In the genomic region with DNA sequence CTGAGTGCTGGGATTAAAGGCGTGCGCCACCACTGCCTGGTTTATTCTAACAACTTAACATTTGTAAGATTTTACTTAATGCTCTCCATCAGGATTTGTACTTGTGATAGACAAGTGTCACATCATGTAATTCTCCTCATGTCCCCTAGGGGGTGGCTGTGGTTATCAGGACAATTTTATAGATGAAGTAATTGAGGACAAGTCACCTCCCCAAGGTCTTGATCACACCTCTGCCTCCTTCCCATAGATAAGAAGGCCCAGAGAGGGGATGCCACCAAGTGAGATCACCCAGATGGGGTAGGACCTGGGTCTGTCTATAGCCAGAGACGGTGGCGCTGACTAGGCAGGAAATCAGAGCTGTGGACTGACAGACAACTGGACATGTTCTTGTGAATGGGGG, we compare ENCODE assay signal across 10 mouse cellular contexts. TPM values are rescaled to one million over a fixed set of nuclear protein-coding genes. Genes with fewer than 3 reads are reported as not detected.
DNase-seq lines count a peak whose midpoint lies in the region; ATAC-seq and TF ChIP-seq lines count a peak whose summit lies in the region.
"Had no signal": no experiment of that assay in that cellular context is flagged by ENCODE, and none has a peak within 500 bp of the region (broad histone marks: within the 10 kb centered on the region; RNA-seq: fewer than 3 reads in every experiment).

No protein-coding gene starts in this region.

- H3K36me3 ChIP-seq in kidney, adult 2 months (ENCODE audit: control insufficient read depth, insufficient read depth, low read length): no peaks in the 10 kb centered on the region
- no peaks in the 10 kb centered on the region for H3K36me3 ChIP-seq in MEL (ENCODE audit: control insufficient read depth in 1 of 2, insufficient read depth in 2 of 2, low read length in 2 of 2)
- H3K36me3 ChIP-seq in kidney, postnatal 0 days (ENCODE audit: insufficient read depth, low read length): no peaks in the 10 kb centered on the region
- H3K36me3 ChIP-seq: liver, embryonic 15.5 days had no signal

- H3K27ac ChIP-seq in kidney, adult 2 months (ENCODE audit: insufficient read depth, low read depth, low read length): no peak overlapping the region
- H3K27ac ChIP-seq in MEL (ENCODE audit: control insufficient read depth, low read depth, low read length): no peak overlapping the region
- no peak overlapping the region for H3K27ac ChIP-seq in kidney, postnatal 0 days
- H3K27ac ChIP-seq: liver, embryonic 15.5 days; neural tube, embryonic 12.5 days had no signal

- no peak overlapping the region for H3K4me2 ChIP-seq in kidney, postnatal 0 days (ENCODE audit: low read length)
- H3K4me2 ChIP-seq: liver, embryonic 15.5 days; neural tube, embryonic 12.5 days had no signal

- no peaks in the 10 kb centered on the region for H3K27me3 ChIP-seq in kidney, adult 2 months (replicated peaks; ENCODE audit: control insufficient read depth, insufficient read depth, low read length)
- H3K27me3 ChIP-seq in MEL (ENCODE audit: control insufficient read depth in 1 of 2, insufficient read depth in 2 of 2, low read length in 2 of 2): no peaks in the 10 kb centered on the region
- no peaks in the 10 kb centered on the region for H3K27me3 ChIP-seq in kidney, postnatal 0 days (ENCODE audit: insufficient read depth, low read length)
- H3K27me3 ChIP-seq: neural tube, embryonic 12.5 days had no signal

- no peak for TF ChIP-seq EP300 in MEL (IDR thresholded peaks at IDR 0.05; ENCODE audit: low read depth in 1 of 2, low read length in 2 of 2)

- no peak for TF ChIP-seq POLR2A in kidney, adult 2 months (IDR thresholded peaks at IDR 0.05; ENCODE audit: low read depth, low read length)
- TF ChIP-seq POLR2A in MEL (IDR thresholded peaks at IDR 0.05; ENCODE audit: control insufficient read depth in 1 of 2, insufficient read depth in 1 of 2, low read depth in 1 of 2, low read length in 2 of 2, poor library complexity in 1 of 2): no peak

- no peaks in the 10 kb centered on the region for H3K4me1 ChIP-seq in kidney, adult 2 months (ENCODE audit: control insufficient read depth, insufficient read depth, low read length)
- no peaks in the 10 kb centered on the region for H3K4me1 ChIP-seq in MEL (ENCODE audit: control insufficient read depth in 1 of 2, insufficient read depth in 2 of 2, low read length in 2 of 2)
- peaks cover 9% of the 10 kb centered on the region; the same call in 1 of the 2 replicates for H3K4me1 ChIP-seq in kidney, postnatal 0 days (replicated peaks; ENCODE audit: insufficient read depth, low read length)
- H3K4me1 ChIP-seq: liver, embryonic 15.5 days; neural tube, embryonic 12.5 days had no signal

- H3K9ac ChIP-seq in MEL (ENCODE audit: control insufficient read depth, low read depth, low read length, poor library complexity, severe bottlenecking): no peak overlapping the region
- H3K9ac ChIP-seq in kidney, postnatal 0 days (ENCODE audit: low read depth, low read length): no peak overlapping the region
- H3K9ac ChIP-seq: liver, embryonic 15.5 days; neural tube, embryonic 12.5 days had no signal

- no peaks in the 10 kb centered on the region for H3K79me2 ChIP-seq in MEL (ENCODE audit: control insufficient read depth, insufficient read depth, low read length, poor library complexity)

- no peaks in the 10 kb centered on the region for H3K9me3 ChIP-seq in MEL (replicated peaks; ENCODE audit: insufficient read depth, low read length)
- no peaks in the 10 kb centered on the region for H3K9me3 ChIP-seq in kidney, postnatal 0 days (replicated peaks; ENCODE audit: low read length)
- H3K9me3 ChIP-seq: liver, embryonic 15.5 days; neural tube, embryonic 12.5 days had no signal

- ATAC-seq in kidney, postnatal 0 days (replicated peaks; ENCODE audit: low FRiP score, low read depth): no peak
- ATAC-seq: forebrain, embryonic 16.5 days had no signal

- 74% methylated on average over 4 of the region's 4 CpGs for WGBS in kidney, adult 2 months
- 75% methylated on average over 4 of the region's 4 CpGs for WGBS in kidney, postnatal 0 days

- peak; percentile 31 for TF ChIP-seq RAD21 in MEL (IDR thresholded peaks at IDR 0.05; ENCODE audit: low read depth, low read length)

- no peak overlapping the region for H3K4me3 ChIP-seq in kidney, adult 2 months (ENCODE audit: insufficient read depth, low read depth, low read length)
- H3K4me3 ChIP-seq in MEL (ENCODE audit: control insufficient read depth in 1 of 2, insufficient read depth in 1 of 2, low read depth in 2 of 2, low read length in 2 of 2): no peak overlapping the region
- H3K4me3 ChIP-seq in kidney, postnatal 0 days (replicated peaks; ENCODE audit: low read depth, low read length): no peak overlapping the region
- H3K4me3 ChIP-seq: liver, embryonic 15.5 days; neural tube, embryonic 12.5 days had no signal

- peak; percentile 41 for DNase-seq in kidney, adult 2 months
- no peak for DNase-seq in kidney, postnatal 10 days
- peak; percentile 56 for DNase-seq in CD4-positive helper T cell, adult 2 months (ENCODE audit: low read depth, low spot score)
- peak; percentile 60 for DNase-seq in MEL (ENCODE audit: low read depth, low spot score)
- peak; percentile 37 for DNase-seq in kidney, postnatal 0 days (ENCODE audit: low spot score)
- no peak for DNase-seq in layer of hippocampus, postnatal 25 days (ENCODE audit: extremely low spot score in 1 of 2, low spot score in 1 of 2)
- DNase-seq in layer of hippocampus, adult 9-11 months: no peak

- TF ChIP-seq CTCF in kidney, adult 2 months (conservative IDR thresholded peaks at IDR 0.05; ENCODE audit: insufficient read depth, insufficient read length, low read depth, low read length): no peak
- peak in 2 of 3 experiments; percentile 58 to 62; a peak in 4 of 6 replicates for TF ChIP-seq CTCF in MEL (IDR thresholded peaks at IDR 0.05 in 2 of 3, conservative IDR thresholded peaks at IDR 0.05 in 1 of 3; ENCODE audit: control insufficient read depth in 1 of 3, insufficient read depth in 1 of 3, low read depth in 2 of 3, low read length in 3 of 3, poor library complexity in 1 of 3, severe bottlenecking in 1 of 3)
- peak; percentile 56 for TF ChIP-seq CTCF in kidney, postnatal 0 days (IDR thresholded peaks at IDR 0.05; ENCODE audit: low read depth)

TF ChIP-seq in MEL, 35 proteins besides CTCF, POLR2A, EP300 and RAD21:
- TF ChIP-seq GATA1 (IDR thresholded peaks at IDR 0.05; ENCODE audit: low read depth, low read length): 0 out of 2 replicates have a peak, but pooled peaks have one; percentile 21
- peak; percentile 31 for TF ChIP-seq SMC3 (IDR thresholded peaks at IDR 0.05; ENCODE audit: low read depth, low read length)
- TF ChIP-seq CHD2 (IDR thresholded peaks at IDR 0.05; ENCODE audit: low read length): no peak
- no peak for TF ChIP-seq TCF12 (IDR thresholded peaks at IDR 0.05; ENCODE audit: low read depth, low read length)
- TF ChIP-seq NELFE (IDR thresholded peaks at IDR 0.05; ENCODE audit: low read depth, low read length): no peak

RNA-seq across cellular contexts. Expression of gene Triobp, which starts 8.8 kb away (rescaled TPM):
- polyA plus RNA-seq in kidney, adult 2 months (2012; rRNA removed): 41.8 and 47.6 TPM in 2 replicates
- total RNA-seq in MEL (2012; rRNA removed): 18.4 and 21.3 TPM in 2 replicates
- polyA plus RNA-seq in MEL (2012; ENCODE audit: insufficient read depth in 1 of 2, insufficient read length in 2 of 2, low read depth in 1 of 2, low replicate concordance in 2 of 2, missing spikeins in 1 of 2): 10 to 100 TPM in 1 of 2 experiments, not detected in 1; 31.3 TPM
- polyA plus RNA-seq in kidney, postnatal 0 days (2015; fragmentation: Nextera tagmentation; extraction: Ambion mirVana): 30.5 and 33.0 TPM in 2 replicates
- 10 to 100 TPM; 14.0 to 16.0 TPM for total RNA-seq in layer of hippocampus, postnatal 25 days (2021)

RNA-seq across cellular contexts. Expression of gene Nol12, which starts 21.6 kb away (rescaled TPM):
- polyA plus RNA-seq in kidney, adult 2 months (2012; rRNA removed): 19.3 and 24.1 TPM in 2 replicates
- 39.0 and 40.8 TPM in 2 replicates for total RNA-seq in MEL (2012; rRNA removed)
- polyA plus RNA-seq in MEL (2012; ENCODE audit: insufficient read depth in 1 of 2, insufficient read length in 2 of 2, low read depth in 1 of 2, low replicate concordance in 2 of 2, missing spikeins in 1 of 2): 100 to 1,000 TPM in 1 of 2 experiments, not detected in 1; 127 TPM
- 43.8 and 46.8 TPM in 2 replicates for polyA plus RNA-seq in kidney, postnatal 0 days (2015; fragmentation: Nextera tagmentation; extraction: Ambion mirVana)
- total RNA-seq in layer of hippocampus, postnatal 25 days (2021): 10 to 100 TPM; 37.4 to 37.6 TPM

RNA-seq across cellular contexts. Expression of gene Lgals1, which starts 29.8 kb away (rescaled TPM):
- 310 and 318 TPM in 2 replicates for polyA plus RNA-seq in kidney, adult 2 months (2012; rRNA removed)
- 974 and 1,054 TPM in 2 replicates for total RNA-seq in MEL (2012; rRNA removed)
- 1,000 to 10,000 TPM in 1 of 2 experiments, 100 to 1,000 TPM in 1; 646 to 1,010 TPM for polyA plus RNA-seq in MEL (2012; ENCODE audit: insufficient read depth in 1 of 2, insufficient read length in 2 of 2, low read depth in 1 of 2, low replicate concordance in 2 of 2, missing spikeins in 1 of 2)
- 576 and 592 TPM in 2 replicates for polyA plus RNA-seq in kidney, postnatal 0 days (2015; fragmentation: Nextera tagmentation; extraction: Ambion mirVana)
- total RNA-seq in layer of hippocampus, postnatal 25 days (2021): 10 to 100 TPM; 15.0 to 18.0 TPM

RNA-seq across cellular contexts. Expression of gene Pdxp, which starts 42.6 kb away (rescaled TPM):
- 1.7 and 1.9 TPM in 2 replicates for polyA plus RNA-seq in kidney, adult 2 months (2012; rRNA removed)
- total RNA-seq in MEL (2012; rRNA removed): 16.7 and 21.5 TPM in 2 replicates
- polyA plus RNA-seq in MEL (2012; ENCODE audit: insufficient read depth in 1 of 2, insufficient read length in 2 of 2, low read depth in 1 of 2, low replicate concordance in 2 of 2, missing spikeins in 1 of 2): 10 to 100 TPM in 1 of 2 experiments, not detected in 1; 25.4 TPM
- polyA plus RNA-seq in kidney, postnatal 0 days (2015; fragmentation: Nextera tagmentation; extraction: Ambion mirVana): 7.1 and 7.8 TPM in 2 replicates
- 100 to 1,000 TPM; 161 to 187 TPM for total RNA-seq in layer of hippocampus, postnatal 25 days (2021)

RNA-seq across cellular contexts. Expression of gene Sh3bp1, which starts 56.8 kb away (rescaled TPM):
- polyA plus RNA-seq in kidney, adult 2 months (2012; rRNA removed): 26.2 and 30.0 TPM in 2 replicates
- total RNA-seq in MEL (2012; rRNA removed): 17.1 and 21.0 TPM in 2 replicates
- 10 to 100 TPM in 1 of 2 experiments, not detected in 1; 80.2 TPM for polyA plus RNA-seq in MEL (2012; ENCODE audit: insufficient read depth in 1 of 2, insufficient read length in 2 of 2, low read depth in 1 of 2, low replicate concordance in 2 of 2, missing spikeins in 1 of 2)
- 19.6 and 24.6 TPM in 2 replicates for polyA plus RNA-seq in kidney, postnatal 0 days (2015; fragmentation: Nextera tagmentation; extraction: Ambion mirVana)
- total RNA-seq in layer of hippocampus, postnatal 25 days (2021): 10 to 100 TPM; 24.3 to 25.3 TPM

Comparison
In these comparisons a context has a peak if more than half of its experiments do, and no peak if none do; other contexts are left out.
1. DNase-seq: peak in kidney, adult 2 months (single experiment), CD4-positive helper T cell, adult 2 months (single experiment), MEL (single experiment) and kidney, postnatal 0 days (single experiment); none in kidney, postnatal 10 days (single experiment), layer of hippocampus, postnatal 25 days (0 of 2) and layer of hippocampus, adult 9-11 months (single experiment).